Mouse (Mus musculus) G1E-ER4 (cell line): ENCODE data around the gene Dleu7. TPM values are rescaled to one million over a fixed set of nuclear protein-coding genes. Genes with fewer than 3 reads are reported as not detected.

Experiments
- GATA1 ChIP-seq: IDR thresholded peaks from one replicate; pipeline ENCODE4 v1.8.0; 2012; ENCODE audit warnings: low read length, inconsistent platforms
- polyA plus RNA-seq: library from polyadenylated mRNA; stranded (reverse); fragments of >175 nt; gene quantifications from 2 replicates; pipeline ENCODE4 v1.2.3, GENCODE M21; 2012

The Dleu7 gene
- polyA plus RNA-seq, 1 experiment: not detected

DNA sequence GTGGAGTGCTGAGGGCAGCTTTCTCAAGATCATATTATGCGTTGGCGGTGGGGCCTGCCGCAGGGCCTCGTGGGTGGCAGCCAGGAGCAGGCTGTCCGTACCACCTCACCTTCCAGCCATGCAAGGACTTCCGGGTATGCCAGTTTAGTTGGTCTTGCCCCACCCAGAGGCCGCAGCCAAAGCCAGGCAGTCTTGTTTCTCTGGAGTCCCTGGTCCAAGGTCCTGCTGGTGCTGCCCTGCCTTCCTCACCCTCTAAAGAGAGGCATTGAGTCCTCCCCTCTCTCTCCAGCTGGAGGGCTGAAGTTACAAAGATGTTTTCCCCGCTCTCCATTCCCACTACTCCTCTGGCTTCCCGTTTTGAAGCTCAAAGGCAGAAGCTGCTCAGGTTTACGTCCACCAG lies 44.1 kb downstream of the Dleu7 start:
- no peak for TF ChIP-seq GATA1

DNA sequence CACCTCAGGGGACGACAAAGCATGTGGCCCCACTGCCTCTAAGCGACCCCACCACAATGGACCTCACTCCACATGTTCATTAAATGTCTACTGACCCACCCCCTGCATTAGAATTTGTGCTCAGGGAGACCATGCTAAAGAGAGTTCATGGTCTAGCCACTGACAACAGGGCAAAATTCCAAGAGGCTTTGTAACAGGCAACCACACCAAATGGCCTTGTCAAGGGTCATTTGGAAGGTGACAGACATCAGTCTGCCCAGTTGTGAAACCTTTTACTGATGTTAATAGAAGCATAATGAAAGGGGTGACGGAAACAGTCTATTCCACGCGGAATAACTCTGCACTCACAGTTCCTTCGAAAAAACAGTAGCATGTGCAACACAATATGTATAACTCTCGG lies 44.5 kb downstream of the Dleu7 start:
- no peak for TF ChIP-seq GATA1

DNA sequence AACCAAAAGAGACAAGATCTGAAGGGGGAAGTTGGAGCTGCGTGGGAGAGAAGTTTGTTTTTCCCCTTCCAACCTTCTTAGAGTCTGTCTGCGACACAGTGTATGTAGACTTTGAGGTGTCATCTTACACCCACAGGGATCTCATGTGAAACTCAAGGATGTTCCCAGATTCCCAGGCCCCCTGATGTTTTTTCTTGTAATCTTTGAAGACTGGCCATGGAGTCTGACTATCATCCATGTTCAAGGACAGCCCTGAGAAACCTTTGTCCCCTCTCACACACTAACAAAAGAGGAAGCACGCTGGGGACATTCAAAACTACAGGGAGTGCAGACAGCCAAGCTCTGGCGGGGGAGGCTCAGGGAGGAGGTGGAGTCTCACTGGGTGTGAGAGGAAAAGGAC lies 47.3 kb downstream of the Dleu7 start:
- TF ChIP-seq GATA1: no peak

DNA sequence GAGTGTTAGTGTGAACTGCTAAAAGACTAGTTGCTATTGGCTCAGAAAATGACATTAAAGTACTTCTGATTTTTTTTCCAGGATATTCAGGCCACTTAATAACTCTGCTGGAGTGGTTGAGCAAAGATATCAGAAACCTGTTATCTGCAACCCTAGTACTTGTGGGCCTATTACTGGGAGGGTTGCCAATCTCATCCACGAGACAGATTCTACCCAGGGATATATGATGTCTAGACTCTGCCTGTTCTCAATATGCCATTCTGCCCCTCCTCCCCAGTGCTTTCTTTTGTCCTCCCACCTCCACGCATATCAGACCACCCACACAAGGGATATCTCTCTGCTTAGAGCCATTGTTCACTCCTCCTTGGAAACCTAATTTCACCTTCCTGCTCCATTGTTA lies 49.3 kb downstream of the Dleu7 start:
- TF ChIP-seq GATA1: no peak

DNA sequence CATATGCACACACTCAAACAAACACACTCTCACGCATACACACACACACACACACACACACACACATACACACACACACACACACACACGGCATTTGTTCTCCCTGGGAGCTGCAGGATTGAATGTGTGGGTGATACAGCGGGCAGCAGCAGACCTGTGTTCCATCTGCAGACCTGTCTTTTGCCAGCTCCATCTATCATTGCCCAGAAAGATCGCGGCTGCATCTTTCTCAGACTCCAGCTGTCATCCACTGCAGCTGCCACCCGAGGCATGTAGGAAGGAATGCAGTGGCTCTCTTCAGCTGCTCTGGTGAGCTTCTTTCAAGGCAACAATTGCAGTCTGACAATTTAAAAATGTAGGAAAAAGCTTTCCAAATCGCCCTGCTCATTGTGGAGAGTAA lies 56.9 kb downstream of the Dleu7 start:
- TF ChIP-seq GATA1: no peak

DNA sequence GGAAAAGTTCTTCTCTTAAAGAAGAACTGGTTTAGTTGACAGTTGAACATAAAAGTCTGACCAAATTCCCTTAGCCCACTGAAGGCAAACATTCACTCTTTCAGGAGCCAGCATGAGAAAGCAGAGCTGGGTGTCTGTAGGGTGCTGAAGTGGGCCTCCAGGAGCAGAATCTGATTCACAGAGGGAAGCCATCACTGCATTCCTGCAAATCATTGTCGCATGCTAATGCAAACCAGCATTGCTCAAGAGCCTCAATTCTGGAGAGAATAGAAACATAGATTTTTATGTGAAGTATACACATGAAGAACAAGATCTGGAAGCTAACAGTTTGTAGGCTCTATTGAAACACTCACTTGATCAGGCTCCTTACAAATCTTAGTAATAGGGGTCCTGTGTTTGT lies 57.6 kb downstream of the Dleu7 start:
- TF ChIP-seq GATA1: no peak

DNA sequence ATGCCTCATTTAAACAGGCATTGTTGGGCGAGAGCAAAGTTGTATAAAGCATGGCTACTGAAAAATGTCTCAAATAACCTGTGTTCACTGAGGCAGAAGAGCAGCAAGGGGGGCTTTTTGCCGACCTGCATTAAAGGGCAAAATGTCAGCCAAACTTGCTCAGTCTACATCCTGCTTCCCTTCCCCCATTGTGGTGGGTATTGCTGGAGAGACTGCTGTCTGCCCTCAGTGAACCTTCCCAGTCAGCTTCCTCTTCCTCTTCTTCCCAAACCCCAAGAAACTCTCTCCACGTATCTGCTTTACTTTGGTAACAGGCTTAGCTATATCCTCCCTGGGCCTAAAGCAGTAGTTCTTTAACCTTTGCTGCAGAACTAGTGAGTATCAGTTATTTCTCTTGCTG lies 61.9 kb downstream of the Dleu7 start:
- no peak for TF ChIP-seq GATA1

DNA sequence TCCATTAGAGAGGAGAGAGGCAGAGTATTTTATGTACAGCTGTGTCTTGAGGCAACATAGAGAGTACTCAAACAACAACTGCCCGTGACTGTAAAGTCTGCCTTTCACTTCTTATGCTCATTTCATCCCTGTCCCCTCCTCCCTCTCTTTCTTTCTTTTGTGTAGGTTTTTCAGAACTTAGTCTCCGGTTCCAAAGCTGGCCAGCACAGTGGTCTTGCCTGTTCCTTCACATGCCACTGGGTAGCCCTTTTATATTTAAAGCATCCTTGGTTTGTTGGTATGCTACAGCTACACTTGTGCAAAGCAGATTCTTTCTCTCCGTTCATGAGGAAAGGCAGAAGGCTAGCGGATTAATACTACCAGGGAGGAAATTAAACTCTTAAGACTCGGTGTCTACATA lies 65.7 kb downstream of the Dleu7 start:
- TF ChIP-seq GATA1: no peak

DNA sequence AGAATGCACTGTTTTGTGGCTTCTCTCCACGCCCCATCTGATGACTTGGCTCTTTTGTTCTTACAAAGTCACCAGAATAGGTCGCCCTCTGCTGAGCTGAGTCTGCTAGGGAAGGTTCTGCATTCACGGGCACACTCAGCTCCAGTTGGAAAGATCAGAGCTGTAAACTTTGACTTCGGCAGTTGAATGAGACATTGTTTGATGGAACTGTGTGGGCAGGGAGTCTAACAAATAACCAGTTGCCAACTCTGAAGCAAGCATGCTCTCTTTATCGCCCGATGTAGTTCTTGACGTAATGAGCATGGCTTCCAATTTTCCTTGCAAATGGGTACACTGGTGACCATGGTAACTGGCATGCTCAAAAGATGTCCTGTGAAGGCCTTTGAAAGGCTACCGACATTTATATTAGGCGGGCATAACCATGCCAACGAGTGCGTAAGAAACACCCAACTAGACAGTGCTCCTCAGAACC lies 66.2 kb downstream of the Dleu7 start:
- no peak for TF ChIP-seq GATA1

Other genes starting within 250 kb of the Dleu7 start
- gene Rnaseh2b, start 458 bp downstream of the Dleu7 start, polyA plus RNA-seq: 13.1 and 19.9 TPM in 2 replicates
- not detected in 2 replicates for gene Gucy1b2, start 163.2 kb upstream of the Dleu7 start, polyA plus RNA-seq